In genomic region chr17:15564928-15565300, GRCm38 (mm10) we compare ENCODE assay signal across 8 mouse cellular contexts. TPM values are rescaled to one million over a fixed set of nuclear protein-coding genes. Genes with fewer than 3 reads are reported as not detected.
A peak's percentile ranks its signal among the peaks of the same experiment; 100 is the strongest.
DNase-seq lines count a peak whose midpoint lies in the region; ATAC-seq and TF ChIP-seq lines count a peak whose summit lies in the region.

No protein-coding gene starts in this region.

- TF ChIP-seq EP300 in CH12.LX (IDR thresholded peaks at IDR 0.05; ENCODE audit: low read length) = no peak

- H3K9me3 ChIP-seq in CH12.LX (replicated peaks; ENCODE audit: low read length) = no peaks in the 10 kb centered on the region
- no peaks in the 10 kb centered on the region for H3K9me3 ChIP-seq in hindbrain, embryonic 16.5 days (ENCODE audit: control insufficient read depth, low read length)
- no peaks in the 10 kb centered on the region for H3K9me3 ChIP-seq in midbrain, embryonic 10.5 days (replicated peaks)

- dilution Hi-C loops in CH12.LX (cut with MboI; ENCODE audit: extremely low pct_ligation_motif_present, extremely low pct_unique_long_range_greater_than_20kb, low sequenced_read_pairs) = no loop called here

- peak overlapping the region; percentile 83 for H3K4me2 ChIP-seq in CH12.LX (ENCODE audit: insufficient read depth, low read depth, poor library complexity, severe bottlenecking)
- peak overlapping the region; percentile 75 for H3K4me2 ChIP-seq in hindbrain, embryonic 16.5 days (ENCODE audit: low read length)

- peaks cover 0 to 2% of the 10 kb centered on the region in 2 experiments for H3K36me3 ChIP-seq in CH12.LX (replicated peaks in 1 of 2; ENCODE audit: control insufficient read depth in 1 of 2, insufficient read depth in 1 of 2, low read length in 1 of 2)
- no peaks in the 10 kb centered on the region for H3K36me3 ChIP-seq in hindbrain, embryonic 16.5 days (ENCODE audit: control insufficient read depth, insufficient read depth, low read length)
- H3K36me3 ChIP-seq in midbrain, embryonic 10.5 days = no peaks in the 10 kb centered on the region

- intact Hi-C loops in gastrocnemius, adult 2 months (cut with DNase I) = no loop called here

- no peak for TF ChIP-seq POLR2A in CH12.LX (IDR thresholded peaks at IDR 0.05; ENCODE audit: low read depth, low read length)

- H3K27me3 ChIP-seq in CH12.LX (replicated peaks) = no peaks in the 10 kb centered on the region
- no peaks in the 10 kb centered on the region for H3K27me3 ChIP-seq in hindbrain, embryonic 16.5 days (replicated peaks; ENCODE audit: control insufficient read depth, insufficient read depth, low read length)
- H3K27me3 ChIP-seq in midbrain, embryonic 10.5 days (ENCODE audit: low read depth, poor library complexity, severe bottlenecking) = peaks cover 13% of the 10 kb centered on the region; the same call in 1 of the 2 replicates

- H3K4me1 ChIP-seq in CH12.LX (ENCODE audit: control insufficient read depth in 1 of 2, insufficient read depth in 2 of 2) = peaks cover 3 to 10% of the 10 kb centered on the region in 2 experiments; a peak in 2 of 4 replicates
- H3K4me1 ChIP-seq in hindbrain, embryonic 16.5 days (ENCODE audit: control insufficient read depth, insufficient read depth, low read depth, low read length) = peaks cover 5% of the 10 kb centered on the region
- H3K4me1 ChIP-seq in midbrain, embryonic 10.5 days = peaks cover 10% of the 10 kb centered on the region

- no peak for TF ChIP-seq RAD21 in CH12.LX (IDR thresholded peaks at IDR 0.05; ENCODE audit: low read depth, low read length)

- no peak for TF ChIP-seq CTCF in gastrocnemius, adult 2 months (IDR thresholded peaks at IDR 0.05)
- TF ChIP-seq CTCF in CH12.LX (conservative IDR thresholded peaks at IDR 0.05 in 1 of 2, IDR thresholded peaks at IDR 0.05 in 1 of 2; ENCODE audit: low read depth in 2 of 2, low read length in 2 of 2) = no peak

- peak overlapping the region; percentile 98 for H3K27ac ChIP-seq in gastrocnemius, adult 2 months
- H3K27ac ChIP-seq in CH12.LX (ENCODE audit: insufficient read depth, low read depth) = no peak overlapping the region
- H3K27ac ChIP-seq in hindbrain, embryonic 16.5 days (ENCODE audit: low read depth, low read length) = peak overlapping the region; percentile 56; the same call in 1 of the 2 replicates
- H3K27ac ChIP-seq in midbrain, embryonic 10.5 days (replicated peaks) = peak overlapping the region; percentile 91

- 44% methylated on average over 12 of the region's 12 CpGs for WGBS in hindbrain, embryonic 16.5 days
- WGBS in midbrain, embryonic 10.5 days = 55% methylated on average over 12 of the region's 12 CpGs

- H3K4me3 ChIP-seq in gastrocnemius, adult 2 months = peak overlapping the region; percentile 75
- peak overlapping the region; percentile 54 to 93 (median 74) for H3K4me3 ChIP-seq in CH12.LX (replicated peaks in 1 of 3; ENCODE audit: low read depth in 2 of 3, low read length in 2 of 3, poor library complexity in 1 of 3)
- H3K4me3 ChIP-seq in hindbrain, embryonic 16.5 days (ENCODE audit: low read length) = peak overlapping the region; percentile 77
- H3K4me3 ChIP-seq in midbrain, embryonic 10.5 days = peak overlapping the region; percentile 76

- no peak for DNase-seq in gastrocnemius, adult 2 months
- no peak for DNase-seq in gastrocnemius, postnatal 10 days
- DNase-seq in CH12.LX (ENCODE audit: extremely low read depth) = no peak
- DNase-seq in embryo, embryonic 10.5 days (ENCODE audit: low spot score) = peak; percentile 16
- DNase-seq in midbrain, embryonic 10.5 days (ENCODE audit: low spot score) = no peak
- no peak for DNase-seq in T-cell, adult 2 months (ENCODE audit: low spot score)
- no peak for DNase-seq in layer of hippocampus, postnatal 36 days

- in situ Hi-C loops in CH12.LX (cut with MboI; ENCODE audit: low pct_ligation_motif_present, low pct_unique_long_range_greater_than_20kb, low sequenced_read_pairs) = no loop called here

- no peak for ATAC-seq in hindbrain, embryonic 16.5 days

- no peak overlapping the region; the same call in 1 of the 2 replicates for H3K9ac ChIP-seq in CH12.LX (ENCODE audit: insufficient read depth, low read depth)
- H3K9ac ChIP-seq in hindbrain, embryonic 16.5 days (ENCODE audit: low read depth, low read length) = peak overlapping the region; percentile 55; the same call in 1 of the 2 replicates

- H3K79me2 ChIP-seq in CH12.LX (replicated peaks; ENCODE audit: control insufficient read depth, extremely low read depth, insufficient read depth, poor library complexity, severe bottlenecking) = no peaks in the 10 kb centered on the region

TF ChIP-seq in CH12.LX, 34 proteins besides CTCF, POLR2A, EP300 and RAD21:
- TF ChIP-seq GABPA (IDR thresholded peaks at IDR 0.05; ENCODE audit: insufficient replicate concordance, low read depth, low read length) (no peak), SIN3A (IDR thresholded peaks at IDR 0.05; ENCODE audit: low read length) (0 out of 2 replicates have a peak, but pooled peaks have one; percentile 16)

RNA-seq across cellular contexts. Expression of gene Prdm9, which starts 0.8 kb away (rescaled TPM):
- total RNA-seq in gastrocnemius, adult 2 months (2021) = 1 to 10 TPM; 2.9 TPM
- 1 to 10 TPM; 2.4 to 6.9 TPM for total RNA-seq in gastrocnemius, postnatal 10 days (2021)
- total RNA-seq in CH12.LX (2012; rRNA removed) (3.5 and 4.4 TPM in 2 replicates), CH12.LX (2014; rRNA removed) (5.0 and 5.3 TPM in 2 replicates)
- 6.6 and 7.6 TPM in 2 replicates for polyA plus RNA-seq in CH12.LX (2012; ENCODE audit: insufficient read length, low read depth)
- 1.4 and 1.7 TPM in 2 replicates for polyA plus RNA-seq in hindbrain, embryonic 16.5 days (2015; fragmentation: Nextera tagmentation; extraction: Ambion mirVana)
- 3.6 and 3.7 TPM in 2 replicates for polyA plus RNA-seq in midbrain, embryonic 10.5 days (2016; fragmentation: Nextera tagmentation; extraction: Ambion mirVana)
- total RNA-seq in layer of hippocampus, postnatal 36 days (2021) = 1 to 10 TPM; 3.6 to 4.0 TPM

RNA-seq across cellular contexts. Expression of gene Pdcd2, which starts 37.8 kb away (rescaled TPM):
- 10 to 100 TPM; 19.5 to 20.5 TPM for total RNA-seq in gastrocnemius, adult 2 months (2021)
- total RNA-seq in gastrocnemius, postnatal 10 days (2021) = 10 to 100 TPM; 14.5 to 16.9 TPM
- 78.2 and 87.5 TPM in 2 replicates for total RNA-seq in CH12.LX (2012; rRNA removed)
- total RNA-seq in CH12.LX (2014; rRNA removed) = 106 and 115 TPM in 2 replicates
- 82.7 and 98.6 TPM in 2 replicates for polyA plus RNA-seq in CH12.LX (2012; ENCODE audit: insufficient read length, low read depth)
- polyA plus RNA-seq in hindbrain, embryonic 16.5 days (2015; fragmentation: Nextera tagmentation; extraction: Ambion mirVana) = 49.8 and 55.0 TPM in 2 replicates
- polyA plus RNA-seq in midbrain, embryonic 10.5 days (2016; fragmentation: Nextera tagmentation; extraction: Ambion mirVana) = 47.1 and 52.9 TPM in 2 replicates
- 10 to 100 TPM; 16.7 to 18.9 TPM for total RNA-seq in layer of hippocampus, postnatal 36 days (2021)
